Mouse (Mus musculus): ENCODE measurements around the gene Sidt2. TPM values are rescaled to one million over a fixed set of nuclear protein-coding genes. Genes with fewer than 3 reads are reported as not detected.
A peak's percentile ranks its signal among the peaks of the same experiment; 100 is the strongest.

Sidt2 gene
- polyA plus RNA-seq, 1 experiment from 2014 or later = 62.1 TPM

DNA sequence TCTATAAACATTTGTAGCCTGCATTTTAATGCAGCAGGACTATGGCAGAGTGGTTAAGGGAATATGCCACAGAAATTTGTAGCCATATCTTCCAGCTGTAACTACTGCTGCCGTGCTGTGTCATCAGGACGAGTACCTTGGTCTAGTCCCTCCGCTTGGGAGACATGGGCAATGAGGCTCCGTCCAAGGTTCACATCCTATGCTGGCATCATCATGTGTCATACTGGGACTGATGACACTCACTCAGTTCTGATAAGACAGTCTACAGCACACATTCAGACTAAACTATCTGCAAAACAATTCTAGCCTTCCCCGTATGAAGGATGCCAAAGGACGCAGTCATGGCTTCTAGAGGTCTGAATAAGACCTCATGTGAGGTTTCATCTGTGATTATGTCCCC lies 8.5 kb upstream of the Sidt2 start:
- no peak overlapping the region for H3K9ac ChIP-seq
- peaks cover 9% of the 10 kb centered on the region for H3K4me1 ChIP-seq
- 93% methylated on average over 6 of the region's 6 CpGs for WGBS
- H3K27me3 ChIP-seq = no peaks in the 10 kb centered on the region
- H3K9me3 ChIP-seq (replicated peaks) = no peaks in the 10 kb centered on the region
- no peak overlapping the region for H3K27ac ChIP-seq (replicated peaks)
- H3K4me3 ChIP-seq (replicated peaks) = no peak overlapping the region
- no peak for ATAC-seq (ENCODE audit: insufficient number of reproducible peaks, low FRiP score, low TSS enrichment, low read depth)
- H3K4me2 ChIP-seq (replicated peaks) = no peak overlapping the region
- H3K36me3 ChIP-seq = peaks cover 61% of the 10 kb centered on the region

DNA sequence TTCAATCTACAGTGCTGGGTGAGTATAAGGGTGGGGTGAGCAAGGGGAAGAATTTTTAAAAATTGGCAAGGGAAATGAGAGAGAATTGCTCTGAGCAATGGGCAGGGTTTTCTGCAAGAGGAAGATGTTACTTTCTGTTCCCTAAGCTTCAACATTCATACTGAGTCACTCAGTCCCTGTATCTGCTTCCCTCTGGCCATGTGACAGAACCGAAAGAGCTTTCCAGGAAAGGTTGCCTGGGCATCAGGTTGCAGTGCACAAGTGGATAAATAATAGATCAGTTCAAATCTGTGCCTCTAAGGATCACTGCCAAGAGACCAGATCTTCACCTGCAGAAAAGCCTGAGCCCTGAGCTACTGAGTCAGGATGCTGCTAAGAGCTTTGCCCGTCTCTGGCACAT lies 6.8 kb upstream of the Sidt2 start:
- H3K36me3 ChIP-seq = peaks cover 48% of the 10 kb centered on the region
- no peaks in the 10 kb centered on the region for H3K9me3 ChIP-seq (replicated peaks)
- H3K27me3 ChIP-seq = no peaks in the 10 kb centered on the region
- H3K9ac ChIP-seq = no peak overlapping the region
- H3K27ac ChIP-seq (replicated peaks) = no peak overlapping the region
- no peak for ATAC-seq (ENCODE audit: insufficient number of reproducible peaks, low FRiP score, low TSS enrichment, low read depth)
- WGBS = 67% methylated on average over 2 of the region's 2 CpGs
- no peak overlapping the region for H3K4me2 ChIP-seq (replicated peaks)
- peaks cover 16% of the 10 kb centered on the region for H3K4me1 ChIP-seq
- no peak overlapping the region for H3K4me3 ChIP-seq (replicated peaks)

DNA sequence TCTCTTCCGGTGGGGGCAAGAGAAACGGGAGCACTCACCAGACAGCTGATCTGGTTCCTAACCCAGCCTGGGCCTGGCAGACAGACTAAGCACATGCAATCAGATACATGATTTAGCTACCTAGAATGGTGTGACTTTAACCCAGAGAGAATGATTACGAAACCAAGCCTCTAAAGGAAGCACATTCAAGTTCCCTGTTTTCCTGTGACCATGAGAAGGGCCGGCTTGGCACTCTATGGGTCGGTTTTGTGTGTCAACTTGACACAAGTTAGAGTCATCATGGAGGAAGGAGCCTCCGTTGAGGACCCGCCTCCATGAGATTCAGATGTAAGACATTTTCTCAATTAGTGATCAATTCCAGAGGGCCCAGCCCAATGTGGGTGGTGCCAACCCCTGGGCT lies 4.6 kb upstream of the Sidt2 start:
- no peaks in the 10 kb centered on the region for H3K9me3 ChIP-seq (replicated peaks)
- H3K9ac ChIP-seq = no peak overlapping the region
- WGBS = 70% methylated on average over 7 of the region's 7 CpGs
- H3K27ac ChIP-seq (replicated peaks) = no peak overlapping the region
- no peaks in the 10 kb centered on the region for H3K27me3 ChIP-seq
- H3K4me1 ChIP-seq = peaks cover 27% of the 10 kb centered on the region
- H3K4me2 ChIP-seq (replicated peaks) = no peak overlapping the region
- H3K4me3 ChIP-seq (replicated peaks) = no peak overlapping the region
- peaks cover 30% of the 10 kb centered on the region for H3K36me3 ChIP-seq
- no peak for ATAC-seq (ENCODE audit: insufficient number of reproducible peaks, low FRiP score, low TSS enrichment, low read depth)

DNA sequence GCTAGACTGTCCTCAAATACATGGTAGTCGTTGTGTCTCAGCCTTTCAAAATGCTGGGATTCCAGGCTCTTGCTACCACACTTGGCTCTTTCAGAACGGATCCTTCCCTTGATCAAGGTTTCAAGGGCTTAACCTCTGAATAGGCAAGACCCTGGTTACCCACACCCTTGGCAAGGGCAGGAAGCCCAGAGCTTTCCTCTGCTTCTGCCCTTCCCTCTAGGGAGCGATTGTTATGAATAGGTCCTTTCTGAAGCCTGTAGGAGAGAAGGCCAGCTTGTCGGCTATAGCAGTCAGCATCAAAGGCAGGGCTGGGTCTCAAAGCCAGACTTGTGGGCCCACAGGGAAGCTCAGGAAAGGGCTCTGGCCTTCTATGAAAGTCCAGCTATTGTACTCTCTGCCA lies 3.8 kb upstream of the Sidt2 start:
- Histone ChIP-seq H3K27ac (replicated peaks) (peak overlapping the region; percentile 36; the same call in 1 of the 2 replicates), H3K36me3 (peaks cover 23% of the 10 kb centered on the region), H3K4me1 (peaks cover 30% of the 10 kb centered on the region), H3K4me2 (replicated peaks) (no peak overlapping the region), H3K4me3 (replicated peaks) (no peak overlapping the region), H3K9ac (no peak overlapping the region), H3K9me3 (replicated peaks) (no peaks in the 10 kb centered on the region), H3K27me3 (no peaks in the 10 kb centered on the region)
- no peak for ATAC-seq (ENCODE audit: insufficient number of reproducible peaks, low FRiP score, low TSS enrichment, low read depth)
- 33% methylated on average over 4 of the region's 4 CpGs for WGBS

DNA sequence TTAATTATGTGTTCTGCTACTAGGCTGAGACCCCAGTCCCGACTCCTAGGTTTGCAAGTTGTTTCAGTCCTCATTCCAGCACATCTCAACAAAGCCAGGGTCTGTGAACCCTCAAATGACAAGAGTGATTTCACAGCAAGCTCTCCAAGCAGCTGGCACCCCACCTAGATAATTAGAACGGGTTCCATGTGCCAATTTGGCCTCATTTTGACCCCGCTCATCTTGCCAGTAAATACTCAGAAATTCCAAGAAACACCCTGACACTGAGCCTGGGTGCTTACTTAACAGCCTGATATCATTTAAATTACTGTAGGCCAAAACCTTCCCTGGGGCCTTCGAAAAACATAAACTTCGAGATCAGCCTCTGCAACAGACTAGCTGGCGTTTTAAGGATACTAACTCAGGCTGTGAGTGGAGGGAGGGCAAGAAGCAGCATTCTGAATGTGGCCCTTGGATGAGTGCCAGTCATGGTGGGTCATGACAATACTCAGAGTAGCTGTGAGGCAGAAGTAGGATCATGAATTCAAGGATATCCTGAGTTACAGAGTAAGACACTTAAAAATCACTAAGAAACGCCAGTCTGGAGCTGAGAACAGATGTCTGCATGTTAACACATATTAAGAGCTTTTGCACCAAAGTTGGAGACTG lies 3.1 kb upstream of the Sidt2 start:
- Histone ChIP-seq H3K27ac (replicated peaks) (0 out of 2 replicates have a peak overlapping the region, but pooled peaks have one; percentile 36), H3K9ac (no peak overlapping the region), H3K4me1 (peaks cover 37% of the 10 kb centered on the region), H3K27me3 (no peaks in the 10 kb centered on the region), H3K4me3 (replicated peaks) (no peak overlapping the region), H3K9me3 (replicated peaks) (no peaks in the 10 kb centered on the region), H3K4me2 (replicated peaks) (no peak overlapping the region), H3K36me3 (peaks cover 17% of the 10 kb centered on the region)
- no peak for ATAC-seq (ENCODE audit: insufficient number of reproducible peaks, low FRiP score, low TSS enrichment, low read depth)
- WGBS = 54% methylated on average over 7 of the region's 7 CpGs

DNA sequence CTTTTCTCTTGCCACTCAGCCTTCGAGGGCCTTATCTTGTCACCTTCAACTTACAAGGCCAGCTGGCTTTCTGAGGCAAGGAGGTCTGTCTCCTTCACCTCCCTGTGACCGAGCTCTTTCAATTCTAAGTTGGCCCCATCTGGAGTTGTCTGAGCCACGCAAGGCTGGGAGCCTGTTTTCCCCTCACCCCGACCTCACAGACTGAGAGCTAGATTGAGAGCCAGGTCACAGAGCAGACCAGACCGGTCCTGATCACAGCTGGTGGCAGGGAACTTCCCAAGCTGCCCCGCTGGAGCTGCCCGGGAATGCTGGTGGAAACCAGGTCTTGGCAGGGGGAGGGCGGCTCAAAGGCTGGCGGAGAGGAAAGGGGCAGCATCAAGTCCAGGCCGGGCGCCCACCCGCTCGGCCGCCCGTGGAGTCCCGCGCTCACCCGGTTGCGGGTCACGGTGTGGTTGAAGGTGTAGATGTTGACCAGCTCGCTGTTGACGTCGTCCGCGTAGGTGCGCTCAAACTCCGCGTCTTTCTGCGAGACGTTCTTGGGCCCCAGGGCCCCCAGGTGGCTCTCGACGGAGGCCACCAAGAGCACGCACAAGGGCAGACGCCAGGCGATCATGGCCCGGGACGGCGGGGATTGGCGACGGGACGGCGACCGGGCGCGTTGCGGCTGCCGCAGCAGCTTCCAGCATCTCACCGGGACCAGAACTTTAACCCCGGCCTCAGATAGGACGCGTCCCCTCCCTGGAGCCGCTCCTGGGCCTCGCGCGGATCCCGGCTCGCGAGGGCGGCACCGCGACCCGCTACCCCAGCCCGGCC lies 558 bp downstream of the Sidt2 start:
- WGBS = under 1% methylated on average over 63 of the region's 63 CpGs
- Histone ChIP-seq H3K9me3 (replicated peaks) (no peaks in the 10 kb centered on the region), H3K27me3 (no peaks in the 10 kb centered on the region), H3K27ac (replicated peaks) (peak overlapping the region; percentile 95), H3K36me3 (peaks cover 27% of the 10 kb centered on the region), H3K9ac (peak overlapping the region; percentile 92), H3K4me1 (peaks cover 38% of the 10 kb centered on the region), H3K4me3 (replicated peaks) (peak overlapping the region; percentile 86), H3K4me2 (replicated peaks) (peak overlapping the region; percentile 84)
- ATAC-seq (ENCODE audit: insufficient number of reproducible peaks, low FRiP score, low TSS enrichment, low read depth) = peak; percentile 39

DNA sequence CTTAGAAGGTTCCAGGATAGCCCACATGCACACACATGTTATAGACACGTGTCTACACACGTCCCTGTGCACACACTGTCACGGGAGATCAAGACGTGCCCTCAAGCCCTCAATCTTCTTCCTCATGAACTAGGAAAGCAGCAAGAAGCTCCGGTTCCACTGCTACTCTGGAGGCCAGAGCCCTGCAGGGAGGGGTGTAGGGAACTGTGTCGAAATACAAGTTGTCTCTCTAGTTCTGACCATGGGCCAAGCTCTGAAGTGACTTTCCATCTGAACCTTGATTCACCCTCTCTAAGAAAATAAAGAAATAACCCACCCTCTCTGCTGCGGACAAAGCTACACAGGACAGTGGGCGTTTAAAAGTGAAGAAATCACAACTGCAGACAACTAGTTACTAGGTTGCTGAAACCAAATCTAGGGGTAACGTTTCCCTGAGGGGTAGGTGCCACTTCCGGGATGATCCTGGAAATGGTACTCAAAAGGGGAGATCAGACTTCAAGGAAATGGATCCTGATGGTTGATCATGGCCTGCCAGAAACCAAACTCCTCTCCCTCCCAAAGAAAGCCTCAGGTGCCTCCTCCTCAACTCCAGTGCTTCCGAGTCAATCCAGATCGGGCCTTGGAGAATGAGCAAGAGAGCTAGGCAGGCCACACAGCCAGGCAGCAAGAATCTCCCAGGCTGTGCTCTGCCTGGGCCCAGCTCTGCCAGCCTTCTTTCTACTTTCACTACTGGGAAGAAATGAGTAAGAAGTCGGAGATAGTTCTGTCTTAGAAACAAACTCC lies 1.4 kb downstream of the Sidt2 start:
- Histone ChIP-seq H3K4me3 (replicated peaks) (peak overlapping the region; percentile 86), H3K36me3 (peaks cover 35% of the 10 kb centered on the region), H3K9me3 (replicated peaks) (no peaks in the 10 kb centered on the region), H3K27me3 (no peaks in the 10 kb centered on the region), H3K4me2 (replicated peaks) (peak overlapping the region; percentile 84), H3K9ac (peak overlapping the region; percentile 92), H3K4me1 (peaks cover 35% of the 10 kb centered on the region), H3K27ac (replicated peaks) (peak overlapping the region; percentile 95)
- 39% methylated on average over 13 of the region's 13 CpGs for WGBS
- no peak for ATAC-seq (ENCODE audit: insufficient number of reproducible peaks, low FRiP score, low TSS enrichment, low read depth)

DNA sequence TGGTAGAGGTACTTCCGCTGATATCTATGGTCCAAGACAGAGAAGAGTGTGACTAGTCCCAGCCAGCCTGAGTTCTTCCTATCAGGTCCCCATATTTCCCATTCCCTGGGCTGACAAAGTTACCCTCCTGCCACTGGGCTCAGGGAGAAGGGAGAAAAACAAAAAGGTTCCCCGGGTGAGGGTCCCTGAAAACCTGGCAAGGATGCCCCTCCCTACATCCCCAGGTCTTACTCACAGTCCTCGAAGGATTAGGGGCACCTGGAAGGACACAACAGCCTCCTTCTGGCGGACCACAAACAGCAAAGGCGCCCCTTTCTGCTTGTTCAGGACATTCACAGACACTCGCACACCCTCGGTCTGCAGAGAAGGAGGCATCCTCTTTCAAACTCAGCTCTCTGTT lies 2.2 kb downstream of the Sidt2 start:
- peak overlapping the region; percentile 86 for H3K4me3 ChIP-seq (replicated peaks)

DNA sequence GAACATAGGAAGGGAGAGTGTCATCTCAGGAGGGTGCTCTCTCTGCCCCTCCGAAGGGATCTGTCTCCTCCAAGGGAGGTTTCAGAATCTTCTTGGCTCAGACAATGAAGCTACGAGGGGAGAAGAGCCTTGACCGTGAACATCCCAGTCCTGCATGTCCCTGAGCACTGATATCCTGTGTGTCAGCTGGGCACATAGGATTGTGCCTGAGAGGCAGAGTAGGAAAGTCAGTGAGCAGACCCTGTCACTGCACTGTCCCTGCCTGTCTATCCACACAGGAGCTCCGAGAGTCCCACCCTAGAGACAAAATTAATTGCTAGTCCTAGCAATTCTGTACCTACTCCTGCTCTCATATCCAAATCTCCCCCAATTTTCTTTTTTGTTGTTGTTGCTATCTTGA lies 3.0 kb downstream of the Sidt2 start:
- ATAC-seq (ENCODE audit: insufficient number of reproducible peaks, low FRiP score, low TSS enrichment, low read depth) = no peak
- Histone ChIP-seq H3K36me3 (peaks cover 52% of the 10 kb centered on the region), H3K4me1 (peaks cover 27% of the 10 kb centered on the region), H3K4me3 (replicated peaks) (no peak overlapping the region), H3K9ac (no peak overlapping the region), H3K4me2 (replicated peaks) (no peak overlapping the region), H3K27ac (replicated peaks) (no peak overlapping the region), H3K27me3 (no peaks in the 10 kb centered on the region), H3K9me3 (replicated peaks) (no peaks in the 10 kb centered on the region)
- 91% methylated on average over 4 of the region's 4 CpGs for WGBS

More for the DNA sequence above, 2.2 kb downstream of the Sidt2 start:
- Histone ChIP-seq H3K4me2 (replicated peaks) (peak overlapping the region; percentile 84), H3K27ac (replicated peaks) (0 out of 2 replicates have a peak overlapping the region, but pooled peaks have one; percentile 95), H3K4me1 (peaks cover 27% of the 10 kb centered on the region), H3K36me3 (peaks cover 44% of the 10 kb centered on the region), H3K9me3 (replicated peaks) (no peaks in the 10 kb centered on the region), H3K27me3 (no peaks in the 10 kb centered on the region), H3K9ac (no peak overlapping the region)
- 77% methylated on average over 7 of the region's 7 CpGs for whole genome bisulfite sequencing
- ATAC-seq (ENCODE audit: insufficient number of reproducible peaks, low FRiP score, low TSS enrichment, low read depth) = no peak

DNA sequence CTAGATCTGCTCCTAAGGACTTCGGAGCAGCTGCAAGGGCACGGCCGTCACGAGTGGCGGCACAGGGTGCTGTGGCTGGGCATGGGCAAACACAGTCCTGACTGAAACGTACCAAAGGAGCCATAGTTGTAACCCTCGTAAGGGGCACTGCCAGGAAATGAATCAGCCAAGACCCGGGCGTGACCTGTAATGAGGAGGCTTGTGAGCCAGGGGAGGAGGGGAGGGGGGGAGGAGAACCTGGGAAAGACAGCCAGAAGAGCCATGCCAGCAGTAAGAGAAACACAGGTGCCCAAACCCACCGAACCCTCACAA lies 8.2 kb downstream of the Sidt2 start:
- WGBS = 85% methylated on average over 10 of the region's 10 CpGs
- Histone ChIP-seq H3K36me3 (peaks cover 94% of the 10 kb centered on the region), H3K27me3 (no peaks in the 10 kb centered on the region)

DNA sequence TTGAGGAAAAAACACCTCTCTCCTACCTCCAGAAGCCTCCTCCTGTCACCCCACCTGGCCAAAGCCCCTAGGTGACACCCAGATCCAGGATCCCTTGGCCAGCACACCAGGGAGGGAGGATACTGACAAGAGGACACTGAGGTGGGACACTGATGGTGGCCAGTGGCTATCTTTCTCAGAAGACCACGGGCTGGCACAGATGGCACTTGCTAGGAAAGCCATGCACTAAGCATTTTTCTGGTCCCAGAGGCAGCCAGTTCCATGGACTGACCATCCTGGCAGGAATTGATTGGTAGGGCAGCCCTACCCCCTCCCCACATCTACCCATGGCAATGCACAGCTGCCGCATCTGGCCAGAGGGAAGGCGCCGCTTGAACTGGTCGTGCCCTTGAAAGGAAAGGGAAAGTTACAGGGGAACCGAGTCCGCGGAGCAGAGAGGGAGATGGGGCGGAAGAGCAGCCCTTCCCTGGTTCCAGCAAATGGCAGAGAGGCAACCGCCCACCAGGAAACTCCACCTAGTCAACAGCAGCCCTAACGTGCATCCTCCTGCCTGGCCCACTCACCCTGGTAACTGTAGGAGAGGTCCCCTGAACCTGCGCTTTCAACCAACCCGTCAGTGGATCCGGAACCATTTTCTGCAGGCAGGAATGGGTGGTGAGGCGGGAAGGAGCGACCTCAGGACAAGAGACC lies 8.7 kb downstream of the Sidt2 start:
- no peak for ATAC-seq (ENCODE audit: insufficient number of reproducible peaks, low FRiP score, low TSS enrichment, low read depth)
- Histone ChIP-seq H3K4me2 (replicated peaks) (no peak overlapping the region), H3K4me1 (no peaks in the 10 kb centered on the region), H3K4me3 (replicated peaks) (no peak overlapping the region), H3K9ac (no peak overlapping the region), H3K27ac (replicated peaks) (no peak overlapping the region), H3K27me3 (no peaks in the 10 kb centered on the region), H3K9me3 (replicated peaks) (no peaks in the 10 kb centered on the region), H3K36me3 (peaks cover 94% of the 10 kb centered on the region)
- WGBS = 86% methylated on average over 16 of the region's 16 CpGs

More for the DNA sequence above, 8.2 kb downstream of the Sidt2 start:
- Histone ChIP-seq H3K27ac (replicated peaks) (no peak overlapping the region), H3K9me3 (replicated peaks) (no peaks in the 10 kb centered on the region), H3K4me3 (replicated peaks) (no peak overlapping the region), H3K9ac (no peak overlapping the region), H3K4me1 (no peaks in the 10 kb centered on the region), H3K4me2 (replicated peaks) (no peak overlapping the region)
- no peak for ATAC-seq (ENCODE audit: insufficient number of reproducible peaks, low FRiP score, low TSS enrichment, low read depth)
